Mouse (Mus musculus): ENCODE data around the gene Gm13272. TPM values are rescaled to one million over a fixed set of nuclear protein-coding genes. Genes with fewer than 3 reads are reported as not detected.
A peak's percentile ranks its signal among the peaks of the same experiment; 100 is the strongest.
"Not testable (repeated sequence)": the region's sequence is repeated elsewhere in the genome, so short reads cannot be mapped to it uniquely, and the experiment has no call there.

The Gm13272 gene
- total RNA-seq, 2 experiments from 2014 or later, result not detected

DNA sequence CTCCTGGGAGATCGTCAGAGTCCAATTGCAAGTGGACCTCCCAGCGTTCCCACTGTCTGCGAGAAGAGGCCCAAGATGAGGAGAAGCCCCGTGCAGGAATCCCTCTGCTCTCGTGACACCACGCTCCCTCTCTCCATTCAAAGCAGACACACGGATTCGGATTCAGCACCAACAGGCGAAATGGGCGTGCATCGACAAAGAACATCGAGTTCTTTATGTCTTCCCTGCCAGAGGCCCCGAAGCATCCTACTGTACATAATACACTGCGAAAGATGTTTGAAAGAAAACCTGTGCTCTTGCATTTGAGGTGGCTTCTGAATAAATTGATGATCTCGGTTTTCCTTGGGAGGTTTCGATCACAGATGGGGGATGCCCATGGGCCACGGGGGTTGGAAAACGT is 670 bp downstream of the Gm13272 start:
- DNase-seq (ENCODE audit: extremely low spot score in 1 of 2, low spot score in 2 of 2); intact Hi-C loops (cut with DNase I): not testable (repeated sequence)

DNA sequence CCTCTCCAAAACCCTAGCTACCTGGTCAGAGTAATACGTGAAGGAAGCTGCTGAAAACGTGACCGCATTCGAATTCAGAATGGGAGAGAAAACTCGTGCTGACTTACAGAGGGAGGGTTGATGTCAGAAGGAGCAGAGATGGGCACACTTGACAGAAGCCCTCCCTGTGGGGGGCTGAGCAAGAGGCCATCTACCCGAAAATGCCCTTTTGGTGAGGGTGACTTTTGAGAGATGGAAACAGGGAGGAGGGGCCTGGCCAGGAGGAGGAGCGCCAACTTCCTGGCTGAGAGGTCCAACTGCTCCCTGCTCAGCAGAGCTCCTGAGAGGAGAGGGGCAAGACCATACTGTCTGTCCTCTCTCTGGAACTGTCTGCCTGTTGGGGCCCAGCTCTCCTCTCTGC is 2.2 kb downstream of the Gm13272 start, which contains the start of gene Ifnz:
Ifnz (plus strand) TSS at position 301 of the 400 bp plus-strand sequence.
- DNase-seq (ENCODE audit: extremely low spot score in 1 of 2, low spot score in 2 of 2); intact Hi-C loops (cut with DNase I): not testable (repeated sequence)

- intact Hi-C loops (cut with DNase I); DNase-seq (ENCODE audit: extremely low spot score in 1 of 2, low spot score in 2 of 2): not testable (repeated sequence)
These were observed 2.7 kb downstream of the Gm13272 start for GRCm38 (mm10) chr4:88782335-88782734.

- DNase-seq (ENCODE audit: extremely low spot score in 1 of 2, low spot score in 2 of 2); intact Hi-C loops (cut with DNase I): not testable (repeated sequence)
These were observed 5.8 kb downstream of the Gm13272 start, which contains the start of gene Gm13276 for GRCm38 (mm10) chr4:88785409-88785808. TSS of gene Gm13276 (plus strand) at chr4:88785709.

GRCm38 (mm10) chr4:88788402-88788801 is 8.8 kb downstream of the Gm13272 start, which contains the start of gene Gm13277:
TSS of gene Gm13277 (plus strand) at chr4:88788632.
- intact Hi-C loops (cut with DNase I), result not testable (repeated sequence)
- DNase-seq (ENCODE audit: extremely low spot score in 1 of 2, low spot score in 2 of 2), result peak; percentile 57 to 63

- DNase-seq (ENCODE audit: extremely low spot score in 1 of 2, low spot score in 2 of 2); intact Hi-C loops (cut with DNase I): not testable (repeated sequence)
These were observed 11.6 kb downstream of the Gm13272 start, which contains the start of gene Gm13278 for GRCm38 (mm10) chr4:88791250-88791649. TSS of gene Gm13278 (plus strand) at chr4:88791550.

DNA sequence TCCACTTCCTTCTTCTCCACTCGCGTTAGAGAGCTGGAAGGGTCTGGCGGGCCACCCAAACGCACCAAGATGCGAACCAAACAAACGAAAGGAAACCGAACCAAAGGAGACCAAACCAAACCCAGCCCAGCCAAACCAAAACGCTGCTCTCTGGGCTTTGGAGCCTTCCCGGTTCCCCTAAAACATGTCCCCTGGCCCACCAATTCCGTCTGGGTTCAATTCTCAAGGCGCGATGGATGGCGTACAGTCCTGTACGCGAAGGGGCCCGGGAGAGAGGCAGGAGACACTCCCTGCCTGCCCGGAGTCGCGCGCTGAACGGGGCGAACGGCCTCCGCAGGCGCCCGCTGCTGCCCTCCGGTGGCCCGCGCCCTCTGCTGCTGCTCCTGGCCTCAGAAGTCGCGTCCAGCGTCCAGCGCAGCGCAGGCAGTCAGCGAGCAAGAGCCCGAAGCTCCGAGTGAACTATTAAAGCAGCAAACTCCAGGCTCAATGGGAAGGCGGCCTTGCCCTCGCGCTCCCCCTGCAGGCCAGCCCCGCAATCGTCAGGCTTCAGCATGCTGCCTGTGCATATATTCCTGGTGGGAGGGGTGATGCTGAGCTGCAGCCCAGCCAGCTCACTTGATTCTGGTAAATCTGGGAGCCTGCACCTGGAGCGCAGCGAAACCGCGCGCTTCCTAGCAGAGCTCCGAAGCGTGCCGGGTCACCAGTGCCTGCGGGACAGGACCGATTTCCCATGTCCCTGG is 14.5 kb downstream of the Gm13272 start, which contains the start of gene Gm13275:
Gm13275 (plus strand) TSS at position 552 of the 740 bp plus-strand sequence.
- DNase-seq (ENCODE audit: extremely low spot score in 1 of 2, low spot score in 2 of 2), result peak; percentile 38 to 44
- intact Hi-C loops (cut with DNase I), result not testable (repeated sequence)

DNA sequence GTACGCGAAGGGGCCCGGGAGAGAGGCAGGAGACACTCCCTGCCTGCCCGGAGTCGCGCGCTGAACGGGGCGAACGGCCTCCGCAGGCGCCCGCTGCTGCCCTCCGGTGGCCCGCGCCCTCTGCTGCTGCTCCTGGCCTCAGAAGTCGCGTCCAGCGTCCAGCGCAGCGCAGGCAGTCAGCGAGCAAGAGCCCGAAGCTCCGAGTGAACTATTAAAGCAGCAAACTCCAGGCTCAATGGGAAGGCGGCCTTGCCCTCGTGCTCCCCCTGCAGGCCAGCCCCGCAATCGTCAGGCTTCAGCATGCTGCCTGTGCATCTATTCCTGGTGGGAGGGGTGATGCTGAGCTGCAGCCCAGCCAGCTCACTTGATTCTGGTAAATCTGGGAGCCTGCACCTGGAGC is 17.4 kb downstream of the Gm13272 start, which contains the start of gene Gm13279:
Gm13279 (plus strand) TSS at position 301 of the 400 bp plus-strand sequence.
- intact Hi-C loops (cut with DNase I); DNase-seq (ENCODE audit: extremely low spot score in 1 of 2, low spot score in 2 of 2): not testable (repeated sequence)

GRCm38 (mm10) chr4:88799365-88799764 is 19.7 kb downstream of the Gm13272 start, which contains the start of gene Gm13285:
TSS of gene Gm13285 (plus strand) at chr4:88799665.
- DNase-seq (ENCODE audit: extremely low spot score in 1 of 2, low spot score in 2 of 2); intact Hi-C loops (cut with DNase I): not testable (repeated sequence)

DNA sequence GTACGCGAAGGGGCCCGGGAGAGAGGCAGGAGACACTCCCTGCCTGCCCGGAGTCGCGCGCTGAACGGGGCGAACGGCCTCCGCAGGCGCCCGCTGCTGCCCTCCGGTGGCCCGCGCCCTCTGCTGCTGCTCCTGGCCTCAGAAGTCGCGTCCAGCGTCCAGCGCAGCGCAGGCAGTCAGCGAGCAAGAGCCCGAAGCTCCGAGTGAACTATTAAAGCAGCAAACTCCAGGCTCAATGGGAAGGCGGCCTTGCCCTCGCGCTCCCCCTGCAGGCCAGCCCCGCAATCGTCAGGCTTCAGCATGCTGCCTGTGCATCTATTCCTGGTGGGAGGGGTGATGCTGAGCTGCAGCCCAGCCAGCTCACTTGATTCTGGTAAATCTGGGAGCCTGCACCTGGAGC is 23.3 kb downstream of the Gm13272 start, which contains the start of gene Gm13287:
Gm13287 (plus strand) TSS at position 301 of the 400 bp plus-strand sequence.
- DNase-seq (ENCODE audit: extremely low spot score in 1 of 2, low spot score in 2 of 2); intact Hi-C loops (cut with DNase I): not testable (repeated sequence)

DNA sequence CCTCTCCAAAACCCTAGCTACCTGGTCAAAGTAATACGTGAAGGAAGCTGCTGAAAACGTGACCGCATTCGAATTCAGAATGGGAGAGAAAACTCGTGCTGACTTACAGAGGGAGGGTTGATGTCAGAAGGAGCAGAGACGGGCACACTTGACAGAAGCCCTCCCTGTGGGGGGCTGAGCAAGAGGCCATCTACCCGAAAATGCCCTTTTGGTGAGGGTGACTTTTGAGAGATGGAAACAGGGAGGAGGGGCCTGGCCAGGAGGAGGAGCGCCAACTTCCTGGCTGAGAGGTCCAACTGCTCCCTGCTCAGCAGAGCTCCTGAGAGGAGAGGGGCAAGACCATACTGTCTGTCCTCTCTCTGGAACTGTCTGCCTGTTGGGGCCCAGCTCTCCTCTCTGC is 25.6 kb downstream of the Gm13272 start, which contains the start of gene Gm13288:
Gm13288 (plus strand) TSS at position 301 of the 400 bp plus-strand sequence.
- intact Hi-C loops (cut with DNase I); DNase-seq (ENCODE audit: extremely low spot score in 1 of 2, low spot score in 2 of 2): not testable (repeated sequence)

DNA sequence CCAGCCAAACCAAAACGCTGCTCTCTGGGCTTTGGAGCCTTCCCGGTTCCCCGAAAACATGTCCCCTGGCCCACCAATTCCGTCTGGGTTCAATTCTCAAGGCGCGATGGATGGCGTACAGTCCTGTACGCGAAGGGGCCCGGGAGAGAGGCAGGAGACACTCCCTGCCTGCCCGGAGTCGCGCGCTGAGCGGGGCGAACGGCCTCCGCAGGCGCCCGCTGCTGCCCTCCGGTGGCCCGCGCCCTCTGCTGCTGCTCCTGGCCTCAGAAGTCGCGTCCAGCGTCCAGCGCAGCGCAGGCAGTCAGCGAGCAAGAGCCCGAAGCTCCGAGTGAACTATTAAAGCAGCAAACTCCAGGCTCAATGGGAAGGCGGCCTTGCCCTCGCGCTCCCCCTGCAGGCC is 26.1 kb downstream of the Gm13272 start:
- intact Hi-C loops (cut with DNase I), result not testable (repeated sequence)

GRCm38 (mm10) chr4:88815928-88816327 is 36.3 kb downstream of the Gm13272 start, which contains the start of gene Ifna7:
TSS of gene Ifna7 (plus strand) at chr4:88816228.
- intact Hi-C loops (cut with DNase I), result no loop called here
- no peak for DNase-seq (ENCODE audit: extremely low spot score in 1 of 2, low spot score in 2 of 2)

More for the DNA sequence above, 26.1 kb downstream of the Gm13272 start:
- peak in 1 of 2 experiments; percentile 30 for DNase-seq (ENCODE audit: extremely low spot score in 1 of 2, low spot score in 2 of 2)

DNA sequence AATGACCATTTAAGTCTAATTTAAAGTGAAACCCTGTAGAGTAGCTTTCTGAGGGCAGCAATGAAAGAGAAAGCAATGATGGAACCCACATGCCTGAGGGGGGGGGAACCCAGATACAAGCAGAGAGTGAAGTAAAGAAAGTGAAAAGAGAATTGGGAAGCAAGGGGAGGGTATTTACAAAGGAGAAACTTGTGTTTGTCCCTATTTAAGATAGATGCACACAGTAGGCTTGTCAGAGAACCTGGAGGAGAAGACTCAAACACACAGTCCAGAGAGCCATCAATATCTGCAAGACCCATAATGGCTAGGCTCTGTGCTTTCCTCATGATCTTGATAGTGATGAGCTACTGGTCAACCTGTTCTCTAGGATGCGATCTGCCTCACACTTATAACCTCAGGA is 40.0 kb downstream of the Gm13272 start, which contains the start of gene Ifna11:
Ifna11 (plus strand) TSS at position 301 of the 400 bp plus-strand sequence.
- no peak for DNase-seq (ENCODE audit: extremely low spot score in 1 of 2, low spot score in 2 of 2)
- intact Hi-C loops (cut with DNase I), result loop anchor here (10.0 kb wide), 1 partner anchor 135 kb away; the partner anchor contains the start of gene Ifna2

DNA sequence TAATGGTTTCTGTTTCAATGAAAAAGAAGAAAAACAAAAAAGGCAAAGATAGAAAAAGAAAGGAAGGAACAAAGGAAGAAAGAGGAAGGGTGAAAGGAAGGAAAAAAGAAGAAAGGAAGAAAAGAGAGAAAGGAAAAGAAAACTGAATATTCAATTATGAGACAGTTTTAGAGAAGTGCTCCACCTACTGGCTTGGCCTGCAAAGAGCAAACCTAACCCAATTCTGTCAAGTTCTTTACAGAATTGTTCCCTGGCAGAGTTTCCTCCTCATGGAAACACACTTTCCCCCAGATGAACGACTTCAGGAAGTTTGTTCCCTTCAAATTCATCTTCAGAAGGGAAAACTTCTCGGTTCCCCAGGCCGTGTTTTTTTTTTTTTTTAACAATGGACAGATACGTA is 43.3 kb downstream of the Gm13272 start:
- DNase-seq (ENCODE audit: extremely low spot score in 1 of 2, low spot score in 2 of 2), result peak in 1 of 2 experiments; percentile 17
- intact Hi-C loops (cut with DNase I), result loop anchor here (10.0 kb wide), 1 partner anchor 138 kb away; the partner anchor contains the start of gene Ifna2

GRCm38 (mm10) chr4:88827116-88827515 is 47.5 kb downstream of the Gm13272 start, which contains the start of gene Ifna6:
TSS of gene Ifna6 (plus strand) at chr4:88827416.
- DNase-seq (ENCODE audit: extremely low spot score in 1 of 2, low spot score in 2 of 2), result not testable (repeated sequence)
- intact Hi-C loops (cut with DNase I), result loop anchor here (10.0 kb wide), 1 partner anchor 142 kb away; the partner anchor contains the start of gene Ifna2

Measured in left cerebral cortex, postnatal 10 days (tissue).